Mouse (Mus musculus) CH12.LX (cell line): ENCODE results near the gene Smarca2. TPM values are rescaled to one million over a fixed set of nuclear protein-coding genes. Genes with fewer than 3 reads are reported as not detected.

ENCODE experiments used
- DNase-seq: peaks from one replicate; pipeline ENCODE4 v3.0.0-alpha.2; 2013; ENCODE audit errors: extremely low read depth
- H3K27ac ChIP-seq: 2 replicates; pipeline ENCODE4 v1.5.1; 2012; ENCODE audit warnings: low read depth, mild to moderate bottlenecking, control low read depth, moderate library complexity; ENCODE audit not compliant: insufficient read depth
- H3K27me3 ChIP-seq: replicated peaks from 2 replicates; pipeline ENCODE3; 2012; ENCODE audit warnings: inconsistent platforms
- H3K36me3 ChIP-seq, 2 experiments: replicated peaks in 1 of 2; 2 replicates each; pipeline versions ENCODE3 to v1.6.1; 2012; ENCODE audit warnings: inconsistent platforms in 1 of 2, low read length in 1 of 2, mild to moderate bottlenecking in 1 of 2, mixed read lengths in 1 of 2, moderate library complexity in 1 of 2; ENCODE audit not compliant: control insufficient read depth in 1 of 2, insufficient read depth in 1 of 2
- H3K4me1 ChIP-seq, 2 experiments: 2 replicates each; pipeline ENCODE4 v1.6.1; 2012; ENCODE audit warnings: inconsistent platforms in 1 of 2, moderate library complexity in 1 of 2; ENCODE audit not compliant: insufficient read depth in 2 of 2, control insufficient read depth in 1 of 2
- H3K4me2 ChIP-seq: 2 replicates; pipeline ENCODE4 v1.6.1; 2012; ENCODE audit warnings: low read depth, mild to moderate bottlenecking, control low read depth; ENCODE audit not compliant: poor library complexity, insufficient read depth, severe bottlenecking
- H3K4me3 ChIP-seq, 3 experiments: fragments of 150-350 bp in 1 of 3; sonication (generic) in 1 of 3; replicated peaks in 1 of 3; 2 replicates each; pipeline versions ENCODE3 to v1.5.1; 2011 to 2012; ENCODE audit warnings: low read depth in 2 of 3, low read length in 2 of 3, mild to moderate bottlenecking in 2 of 3, moderate library complexity in 2 of 3, control low read depth in 1 of 3, improper control_type of control experiment in 1 of 3, inconsistent platforms in 1 of 3, mixed read lengths in 1 of 3; ENCODE audit not compliant: poor library complexity in 1 of 3
- H3K79me2 ChIP-seq: replicated peaks from 2 replicates; pipeline ENCODE4 v1.6.1; 2012; ENCODE audit warnings: mild to moderate bottlenecking, moderate library complexity; ENCODE audit not compliant: control insufficient read depth, poor library complexity, insufficient read depth, severe bottlenecking; ENCODE audit errors: extremely low read depth
- H3K9ac ChIP-seq: 2 replicates; pipeline ENCODE4 v1.6.1; 2012; ENCODE audit warnings: low read depth, mild to moderate bottlenecking, control low read depth, moderate library complexity; ENCODE audit not compliant: insufficient read depth
- H3K9me3 ChIP-seq: replicated peaks from 2 replicates; pipeline ENCODE3; 2012; ENCODE audit warnings: low read length, inconsistent platforms, mixed read lengths
- CHD1 ChIP-seq: IDR thresholded peaks from 2 replicates; pipeline ENCODE4 v1.6.1; 2012; ENCODE audit warnings: low read depth, low read length, improper control_type of control experiment, inconsistent platforms
- ELF1 ChIP-seq: IDR thresholded peaks from 2 replicates; pipeline ENCODE4 v1.6.1; 2014; ENCODE audit warnings: low read depth, mild to moderate bottlenecking, inconsistent platforms, low read length, improper control_type of control experiment
- EP300 ChIP-seq: IDR thresholded peaks from 2 replicates; pipeline ENCODE4 v1.6.1; 2011; ENCODE audit warnings: low read length, improper control_type of control experiment
- ETS1 ChIP-seq: conservative IDR thresholded peaks from 2 replicates; pipeline ENCODE4 v1.6.1; 2012; ENCODE audit warnings: low read depth, mild to moderate bottlenecking, inconsistent platforms, low read length, improper control_type of control experiment, moderate library complexity
- GABPA ChIP-seq: IDR thresholded peaks from 2 replicates; pipeline ENCODE4 v1.6.1; 2012; ENCODE audit warnings: low read depth, low read length, improper control_type of control experiment, inconsistent platforms; ENCODE audit not compliant: insufficient replicate concordance
- HCFC1 ChIP-seq: IDR thresholded peaks from 2 replicates; pipeline ENCODE4 v1.6.1; 2012; ENCODE audit warnings: low read depth, mild to moderate bottlenecking, inconsistent platforms, low read length, improper control_type of control experiment
- IRF4 ChIP-seq: IDR thresholded peaks from 2 replicates; pipeline ENCODE4 v1.6.1; 2014; ENCODE audit warnings: low read depth, mild to moderate bottlenecking, inconsistent platforms, low read length, improper control_type of control experiment
- MAFK ChIP-seq: IDR thresholded peaks from 2 replicates; pipeline ENCODE4 v1.6.1; 2011; ENCODE audit warnings: low read length, improper control_type of control experiment; ENCODE audit not compliant: insufficient replicate concordance
- MAX ChIP-seq: IDR thresholded peaks from 2 replicates; pipeline ENCODE4 v1.6.1; 2011; ENCODE audit warnings: low read length, improper control_type of control experiment
- MEF2A ChIP-seq: IDR thresholded peaks from 2 replicates; pipeline ENCODE4 v1.6.1; 2014; ENCODE audit warnings: low read depth, mild to moderate bottlenecking, inconsistent platforms, low read length, improper control_type of control experiment, borderline replicate concordance
- MXI1 ChIP-seq: IDR thresholded peaks from 2 replicates; pipeline ENCODE4 v1.6.1; 2011; ENCODE audit warnings: mild to moderate bottlenecking, low read depth, low read length, improper control_type of control experiment
- NELFE ChIP-seq: IDR thresholded peaks from 2 replicates; pipeline ENCODE4 v1.6.1; 2011; ENCODE audit warnings: low read depth, low read length, improper control_type of control experiment
- NRF1 ChIP-seq: IDR thresholded peaks from 2 replicates; pipeline ENCODE4 v1.6.1; 2014; ENCODE audit warnings: low read depth, mild to moderate bottlenecking, inconsistent platforms, low read length, improper control_type of control experiment, moderate library complexity
- PAX5 ChIP-seq: IDR thresholded peaks from 2 replicates; pipeline ENCODE4 v1.6.1; 2012; ENCODE audit warnings: low read length, inconsistent platforms, mixed read lengths
- POLR2A ChIP-seq: IDR thresholded peaks from 2 replicates; pipeline ENCODE4 v1.6.1; 2011; ENCODE audit warnings: low read depth, mild to moderate bottlenecking, improper control_type of control experiment, low read length
- POLR2AphosphoS2 ChIP-seq: IDR thresholded peaks from 2 replicates; pipeline ENCODE4 v1.6.1; 2011; ENCODE audit warnings: low read depth, low read length, improper control_type of control experiment
- RAD21 ChIP-seq: IDR thresholded peaks from 2 replicates; pipeline ENCODE4 v1.6.1; 2011; ENCODE audit warnings: low read depth, mild to moderate bottlenecking, low read length, improper control_type of control experiment, moderate library complexity
- RCOR1 ChIP-seq: conservative IDR thresholded peaks from 2 replicates; pipeline ENCODE4 v1.6.1; 2012; ENCODE audit warnings: low read depth, mild to moderate bottlenecking, inconsistent platforms, low read length, improper control_type of control experiment
- SIN3A ChIP-seq: IDR thresholded peaks from 2 replicates; pipeline ENCODE4 v1.6.1; 2012; ENCODE audit warnings: low read length, improper control_type of control experiment, inconsistent platforms
- USF2 ChIP-seq: conservative IDR thresholded peaks from 2 replicates; pipeline ENCODE4 v1.6.1; 2011; ENCODE audit warnings: low read depth, low read length, improper control_type of control experiment
- ZMIZ1 ChIP-seq: IDR thresholded peaks from 2 replicates; pipeline ENCODE4 v1.6.1; 2012; ENCODE audit warnings: low read depth, mild to moderate bottlenecking, inconsistent platforms, low read length, improper control_type of control experiment
- dilution Hi-C: fragments of 300-500 bp; cut with MboI; formaldehyde crosslinking; loops from 2 replicates; pipeline ENCODE4 v1.14.3; 2020; ENCODE audit warnings: low sequenced_read_pairs; ENCODE audit not compliant: extremely low pct_unique_long_range_greater_than_20kb, extremely low pct_ligation_motif_present
- in situ Hi-C: fragments of 300-500 bp; cut with MboI; formaldehyde crosslinking; loops from 3 replicates; pipeline ENCODE4 v1.14.3; 2019; ENCODE audit warnings: low sequenced_read_pairs, low pct_ligation_motif_present, low pct_unique_long_range_greater_than_20kb, mixed read lengths
- polyA plus RNA-seq: library from polyadenylated mRNA; unstranded; fragments of >175 nt; gene quantifications from 2 replicates; pipeline ENCODE4 v1.2.1, GENCODE M21; 2012; ENCODE audit warnings: low read depth; ENCODE audit not compliant: insufficient read length
- total RNA-seq, 2 experiments: library from RNA; depleted of rRNA; stranded (reverse); fragments of 300-350 nt in 1 of 2; fragments of >200 nt in 1 of 2; gene quantifications; 2 replicates each; pipeline ENCODE4 v1.2.3; 2012 to 2014

The Smarca2 gene
- total and polyA plus RNA-seq, 3 experiments, result 19.4 to 47.1 (median 21.8) TPM

DNA sequence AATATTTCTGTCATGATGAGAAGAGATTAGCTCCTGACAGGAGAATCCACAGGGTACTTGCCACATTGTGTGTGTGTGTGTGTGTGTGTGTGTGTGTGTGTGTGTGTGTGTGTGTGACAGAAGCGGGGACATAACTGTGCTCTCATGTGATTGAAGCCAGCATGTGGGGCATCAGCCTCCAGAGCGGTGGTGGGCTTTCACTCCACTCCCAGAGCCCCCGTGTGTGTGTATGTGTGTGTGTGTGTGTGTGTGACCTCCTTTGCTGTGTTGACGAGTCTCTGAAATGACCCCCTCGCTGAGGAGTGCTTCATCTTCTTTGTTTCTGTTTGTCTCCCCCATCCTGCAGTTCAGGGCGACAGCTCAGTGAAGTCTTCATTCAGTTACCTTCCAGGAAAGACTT lies 165.7 kb downstream of the Smarca2 start:
- no peak for DNase-seq
- Histone ChIP-seq H3K27me3 (no peaks in the 10 kb centered on the region), H3K4me1 (peaks cover 0 to 12% of the 10 kb centered on the region in 2 experiments; a peak in 2 of 4 replicates), H3K36me3 (peaks cover 37 to 83% of the 10 kb centered on the region in 2 experiments), H3K9me3 (no peaks in the 10 kb centered on the region), H3K27ac (no peak overlapping the region), H3K79me2 (no peaks in the 10 kb centered on the region), H3K4me3 (no peak overlapping the region), H3K9ac (no peak overlapping the region), H3K4me2 (no peak overlapping the region)
- TF ChIP-seq PAX5 (no peak), GABPA (no peak), ELF1 (no peak), MXI1 (no peak), SIN3A (no peak), EP300 (no peak), CHD1 (no peak), MAFK (no peak), ETS1 (no peak)
- in situ Hi-C loops (no loop called here), dilution Hi-C loops (no loop called here)

DNA sequence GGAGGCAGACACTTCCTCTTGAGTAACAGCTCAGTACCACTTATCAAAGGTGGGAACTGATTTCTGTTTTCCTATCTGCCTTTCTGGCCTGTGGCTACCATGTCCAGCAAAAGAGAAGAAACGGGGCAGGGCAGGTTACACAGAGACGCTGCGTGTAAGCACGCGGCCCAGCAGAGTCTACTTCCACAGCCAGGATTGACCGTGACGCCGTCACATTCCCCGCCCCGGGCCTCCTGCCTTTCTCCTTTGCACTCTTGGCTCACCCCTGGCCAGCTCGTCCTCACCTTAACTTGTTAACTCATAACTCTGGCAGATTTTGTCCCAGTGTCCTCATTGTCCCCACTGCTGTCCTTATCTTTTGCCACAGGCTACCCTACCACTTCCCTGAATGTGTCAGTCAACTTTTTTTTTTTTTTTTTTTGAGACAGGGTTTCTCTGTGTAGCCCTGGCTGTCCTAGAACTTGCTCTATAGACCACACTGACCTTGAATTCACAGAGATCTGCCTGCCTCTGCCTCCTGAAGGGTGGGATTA lies 167.3 kb downstream of the Smarca2 start:
- dilution Hi-C loops, result no loop called here
- H3K4me3 ChIP-seq, result no peak overlapping the region
- peaks cover 0 to 12% of the 10 kb centered on the region in 2 experiments; a peak in 2 of 4 replicates for H3K4me1 ChIP-seq
- no peaks in the 10 kb centered on the region for H3K9me3 ChIP-seq
- DNase-seq, result no peak
- H3K79me2 ChIP-seq, result no peaks in the 10 kb centered on the region
- TF ChIP-seq MAX, result no peak
- TF ChIP-seq ELF1, result no peak
- TF ChIP-seq ZMIZ1, result no peak
- TF ChIP-seq USF2, result no peak
- no peak for TF ChIP-seq NELFE
- no peak for TF ChIP-seq POLR2A
- no peak for TF ChIP-seq HCFC1
- TF ChIP-seq RAD21, result no peak
- TF ChIP-seq NRF1, result no peak
- TF ChIP-seq RCOR1, result no peak
- TF ChIP-seq POLR2AphosphoS2, result no peak
- no peak for TF ChIP-seq PAX5
- no peak for TF ChIP-seq IRF4
- TF ChIP-seq MEF2A, result no peak
- in situ Hi-C loops, result no loop called here
- H3K27ac ChIP-seq, result no peak overlapping the region
- no peak overlapping the region for H3K9ac ChIP-seq
- H3K27me3 ChIP-seq, result no peaks in the 10 kb centered on the region
- H3K4me2 ChIP-seq, result no peak overlapping the region
- H3K36me3 ChIP-seq, result peaks cover 43 to 89% of the 10 kb centered on the region in 2 experiments
